Mouse (Mus musculus) heart, embryonic 11.5 days (tissue): ENCODE data around the gene Rnf187. TPM values are rescaled to one million over a fixed set of nuclear protein-coding genes. Genes with fewer than 3 reads are reported as not detected.

Experiments
- ATAC-seq: fragments of 200-750 bp; cut with Nextera tagmentation; replicated peaks from 2 replicates; pipeline ENCODE4 v1.8.0; 2017; ENCODE audit warnings: moderate library complexity; ENCODE audit not compliant: insufficient number of reproducible peaks, low FRiP score, low TSS enrichment
- H3K27ac ChIP-seq: fragments of 300-500 bp; sonication (generic); 2 replicates; pipeline ENCODE4 v1.5.1; 2014; ENCODE audit warnings: mild to moderate bottlenecking, low read depth, low read length
- H3K27me3 ChIP-seq: fragments of 300-500 bp; sonication (generic); 2 replicates; pipeline ENCODE4 v1.6.1; 2014; ENCODE audit warnings: mild to moderate bottlenecking, low read length, mixed read lengths; ENCODE audit not compliant: control insufficient read depth, insufficient read depth
- H3K36me3 ChIP-seq: fragments of 300-500 bp; sonication (generic); 2 replicates; pipeline ENCODE4 v1.6.1; 2014; ENCODE audit warnings: mild to moderate bottlenecking, low read length, moderate library complexity, mixed read lengths; ENCODE audit not compliant: control insufficient read depth, insufficient read depth
- H3K4me1 ChIP-seq: fragments of 300-500 bp; sonication (generic); 2 replicates; pipeline ENCODE4 v1.6.1; 2014; ENCODE audit warnings: low read length; ENCODE audit not compliant: control insufficient read depth, insufficient read depth
- H3K4me2 ChIP-seq: fragments of 300-500 bp; sonication (generic); 2 replicates; pipeline ENCODE4 v1.6.1; 2014; ENCODE audit warnings: mild to moderate bottlenecking, moderate library complexity
- H3K4me3 ChIP-seq: fragments of 300-500 bp; sonication (generic); 2 replicates; pipeline ENCODE4 v1.5.1; 2014; ENCODE audit warnings: low read depth, low read length
- H3K9ac ChIP-seq: fragments of 300-500 bp; sonication (generic); 2 replicates; pipeline ENCODE4 v1.6.1; 2014; ENCODE audit warnings: mild to moderate bottlenecking, low read depth, low read length, moderate library complexity
- H3K9me3 ChIP-seq: fragments of 300-500 bp; sonication (generic); replicated peaks from 2 replicates; pipeline ENCODE4 v1.6.1; 2016; ENCODE audit warnings: low read length; ENCODE audit not compliant: control insufficient read depth
- WGBS: fragments of 180-500 bp; shearing (Covaris S2); extraction: QIAGEN DNeasy Blood & Tissue Kit; methylation state at CpG from one replicate; pipeline ENCODE4 v1.1.7; 2014; ENCODE audit not compliant: insufficient replicate concordance; 5-methylcytosine and 5-hydroxymethylcytosine counted together
- microRNA-seq: library from miRNA; unstranded; fragments of <30 nt; microRNA quantifications from one replicate; pipeline ENCODE4, GENCODE M21; 2016; ENCODE audit warnings: borderline number of aligned reads
- polyA plus RNA-seq: library from polyadenylated mRNA; unstranded; fragments of >200 nt; fragmentation: Nextera tagmentation; extraction: Ambion mirVana; gene quantifications from 2 replicates; pipeline ENCODE4 v1.2.1, GENCODE M21; 2014

The Rnf187 gene
- polyA plus RNA-seq, 1 experiment from 2014 or later: 172 TPM

DNA sequence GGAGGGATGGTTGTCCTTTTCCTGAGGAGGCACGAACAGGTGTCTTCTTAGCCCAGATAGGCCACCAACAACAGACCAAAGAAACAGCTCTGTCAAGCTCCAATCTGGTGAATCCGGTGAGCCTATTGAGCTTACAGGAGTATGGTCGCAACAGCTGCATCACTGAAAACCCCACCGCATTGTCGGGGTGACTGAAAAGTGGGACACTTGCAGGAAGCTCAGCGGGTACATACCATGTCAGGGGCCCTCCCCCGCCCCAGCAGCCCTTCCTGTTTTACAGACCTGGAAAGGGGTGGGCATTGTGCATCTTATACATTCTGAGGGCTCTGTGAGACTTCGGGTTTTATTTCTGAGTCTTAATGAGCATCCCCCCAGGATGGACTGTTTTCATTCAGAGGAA lies 55.0 kb downstream of the Rnf187 start:
- WGBS: 80% methylated on average over 8 of the region's 8 CpGs
- no peaks in the 10 kb centered on the region for H3K4me1 ChIP-seq
- H3K4me2 ChIP-seq: no peak overlapping the region
- H3K27ac ChIP-seq: no peak overlapping the region
- no peak overlapping the region for H3K4me3 ChIP-seq
- ATAC-seq: no peak
- no peaks in the 10 kb centered on the region for H3K9me3 ChIP-seq
- peaks cover 12% of the 10 kb centered on the region for H3K36me3 ChIP-seq
- no peak overlapping the region for H3K9ac ChIP-seq
- H3K27me3 ChIP-seq: no peaks in the 10 kb centered on the region

Small RNA genes within 50 kb of the gene (microRNA-seq; reads per million reads assigned to microRNA genes)
- 0.81 reads per million, percentile 9 among the genes with 10 or more reads in this experiment for gene Gm44313

Other genes with a start within 250 kb of the Rnf187 start
- not detected in 2 replicates for gene Olfr319, start 239.8 kb downstream of the Rnf187 start, polyA plus RNA-seq
- gene Olfr318, start 214.9 kb downstream of the Rnf187 start, polyA plus RNA-seq: not detected in 2 replicates
- not detected in 2 replicates for gene Olfr317, start 199.7 kb downstream of the Rnf187 start, polyA plus RNA-seq
- not detected in 2 replicates for gene Olfr316, start 186.2 kb downstream of the Rnf187 start, polyA plus RNA-seq
- gene Olfr315, start 165.7 kb downstream of the Rnf187 start, polyA plus RNA-seq: not detected in 2 replicates
- gene Olfr314, start 156.0 kb downstream of the Rnf187 start, polyA plus RNA-seq: not detected in 2 replicates
- 0.52 and 0.58 TPM in 2 replicates for gene Fam183b, start 137.0 kb downstream of the Rnf187 start, polyA plus RNA-seq
- gene Olfr313, start 123.9 kb downstream of the Rnf187 start, polyA plus RNA-seq: not detected in 2 replicates
- gene Olfr312, start 109.7 kb downstream of the Rnf187 start, polyA plus RNA-seq: not detected in 2 replicates
- 0.16 TPM in 1 of 2 replicates, not detected in the other for gene Olfr311, start 99.7 kb downstream of the Rnf187 start, polyA plus RNA-seq
- 5.1 and 5.7 TPM in 2 replicates for gene Gm12258, start 91.8 kb downstream of the Rnf187 start, polyA plus RNA-seq
- gene 2810021J22Rik, start 71.7 kb downstream of the Rnf187 start, polyA plus RNA-seq: 4.6 and 6.4 TPM in 2 replicates
- gene Zfp39, start 34.7 kb downstream of the Rnf187 start, polyA plus RNA-seq: 5.1 and 5.4 TPM in 2 replicates
- gene Btnl10, start 21.0 kb downstream of the Rnf187 start, polyA plus RNA-seq: 0.27 TPM in 1 of 2 replicates, not detected in the other
- 6.4 and 8.4 TPM in 2 replicates for gene Hist3h2ba, start 10.0 kb upstream of the Rnf187 start, polyA plus RNA-seq
- gene Hist3h2a, start 15.8 kb upstream of the Rnf187 start, polyA plus RNA-seq: 22.5 and 23.3 TPM in 2 replicates
- gene Trim17, start 15.8 kb upstream of the Rnf187 start, polyA plus RNA-seq: 1.0 and 1.1 TPM in 2 replicates
- 26.1 and 27.5 TPM in 2 replicates for gene Trim11, start 39.2 kb upstream of the Rnf187 start, polyA plus RNA-seq
- 39.3 and 41.1 TPM in 2 replicates for gene Obscn, start 197.5 kb upstream of the Rnf187 start, polyA plus RNA-seq
- gene Iba57, start 224.8 kb upstream of the Rnf187 start, polyA plus RNA-seq: 3.8 and 5.3 TPM in 2 replicates
- gene Gjc2, start 244.3 kb upstream of the Rnf187 start, polyA plus RNA-seq: 0.11 TPM in 1 of 2 replicates, not detected in the other